Mouse (Mus musculus) heart, postnatal 14 days (tissue): Measurements from ENCODE around the gene Trank1. TPM values are rescaled to one million over a fixed set of nuclear protein-coding genes. Genes with fewer than 3 reads are reported as not detected.

ENCODE experiments used
- DNase-seq, 2 experiments: peaks; one replicate each; pipeline ENCODE4 v3.0.0; 2021 to 2022
- intact Hi-C: fragments of 180-260 bp; cut with DNase I; formaldehyde crosslinking; loops from one replicate; pipeline ENCODE4 v1.15.1; 2025
- long read RNA-seq, 2 experiments: library from polyadenylated mRNA; stranded (forward); transcript quantifications; one replicate each; pipeline ENCODE4 v2.0.0; 2021
- total RNA-seq, 2 experiments: library from RNA; stranded (reverse); gene quantifications; 2 replicates each; pipeline ENCODE4 v1.2.3; 2021

The Trank1 gene
- not detected for total RNA-seq
- long read RNA-seq, experiment 1 = 0 reads
- long read RNA-seq, experiment 2, partial matches to known transcripts = 1 of 1 reads
- long read RNA-seq, experiment 2, other reads (novel, unspliced or antisense) = 0 of 1 reads

GRCm38 (mm10) chr9:111311031-111311842, at the start of gene Trank1:
Trank1 (plus strand) TSS chr9:111311739.
- peak; percentile 13 for DNase-seq
- intact Hi-C loops = no loop called here

GRCm38 (mm10) chr9:111267998-111268397, 43.5 kb upstream of the Trank1 start:
- DNase-seq = no peak
- intact Hi-C loops = no loop called here

GRCm38 (mm10) chr9:111270606-111271005, 40.9 kb upstream of the Trank1 start:
- intact Hi-C loops = loop anchor here (10.0 kb wide), 1 partner anchor 966 kb away; the partner anchor contains the start of gene Elp6
- DNase-seq = no peak

- DNase-seq = no peak
- intact Hi-C loops = loop anchor here (10.0 kb wide), 1 partner anchor 966 kb away; the partner anchor contains the start of gene Elp6
These were observed 40.5 kb upstream of the Trank1 start for GRCm38 (mm10) chr9:111271056-111271433.

GRCm38 (mm10) chr9:111271434-111272160, 39.9 kb upstream of the Trank1 start, which contains the start of the genes Mlh1 and Epm2aip1:
Mlh1 (minus strand) TSS chr9:111271791.
Epm2aip1 (plus strand) TSS chr9:111271929.
- intact Hi-C loops = loop anchor here (10.0 kb wide), 1 partner anchor 967 kb away; the partner anchor contains the start of gene Elp6
- peak; percentile 99 for DNase-seq

- intact Hi-C loops = loop anchor here (10.0 kb wide), 1 partner anchor 968 kb away; the partner anchor contains the start of gene Elp6
- DNase-seq = no peak
These were observed 39.2 kb upstream of the Trank1 start for GRCm38 (mm10) chr9:111272356-111272755.

GRCm38 (mm10) chr9:111272996-111273785, 38.3 kb upstream of the Trank1 start:
- DNase-seq = no peak
- intact Hi-C loops = loop anchor here (10.0 kb wide), 1 partner anchor 968 kb away; the partner anchor contains the start of gene Elp6

DNA sequence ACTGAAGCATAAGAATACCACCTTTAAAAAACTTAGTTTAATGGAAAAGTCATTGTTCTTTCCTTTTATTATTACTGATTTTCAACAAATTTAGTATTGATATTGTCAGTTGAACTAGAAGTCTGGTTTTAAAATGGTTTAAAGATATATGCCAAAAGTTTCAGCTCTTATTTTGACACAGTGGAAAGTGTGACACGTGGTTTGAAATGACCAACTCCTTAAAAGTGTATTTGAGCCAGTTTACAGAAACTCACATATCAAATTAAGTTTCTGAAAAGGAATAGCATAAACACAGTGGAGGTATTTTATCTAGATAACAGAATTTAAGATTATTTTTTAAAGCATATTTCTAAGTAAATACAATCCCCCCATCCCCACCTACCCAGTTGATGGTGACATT, 37.6 kb upstream of the Trank1 start:
- intact Hi-C loops = loop anchor here (10.0 kb wide), 1 partner anchor 969 kb away; the partner anchor contains the start of gene Elp6
- no peak for DNase-seq

- intact Hi-C loops = loop anchor here (10.0 kb wide), 1 partner anchor 970 kb away; the partner anchor contains the start of gene Elp6
These were observed 36.4 kb upstream of the Trank1 start for GRCm38 (mm10) chr9:111275156-111275555.

DNA sequence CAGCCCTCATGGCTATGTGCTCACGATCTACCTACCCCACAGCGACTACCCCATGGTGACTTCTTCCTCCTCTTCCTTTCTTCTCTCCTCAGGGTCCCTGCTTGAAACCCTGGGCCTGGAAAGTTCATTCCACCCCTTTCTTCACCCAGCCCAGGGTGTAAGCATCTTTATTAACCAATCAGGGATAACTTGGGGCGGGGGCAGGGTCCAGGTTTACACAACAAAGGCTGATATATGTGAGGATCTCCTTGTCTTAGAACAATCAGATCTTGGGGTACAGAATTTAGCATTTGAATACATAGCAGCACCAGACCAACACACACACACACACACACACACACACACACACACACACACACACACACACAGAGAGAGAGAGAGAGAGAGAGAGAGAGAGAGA, 26.5 kb upstream of the Trank1 start:
- no peak for DNase-seq
- intact Hi-C loops = no loop called here

More at GRCm38 (mm10) chr9:111275156-111275555, 36.4 kb upstream of the Trank1 start:
- no peak for DNase-seq

DNA sequence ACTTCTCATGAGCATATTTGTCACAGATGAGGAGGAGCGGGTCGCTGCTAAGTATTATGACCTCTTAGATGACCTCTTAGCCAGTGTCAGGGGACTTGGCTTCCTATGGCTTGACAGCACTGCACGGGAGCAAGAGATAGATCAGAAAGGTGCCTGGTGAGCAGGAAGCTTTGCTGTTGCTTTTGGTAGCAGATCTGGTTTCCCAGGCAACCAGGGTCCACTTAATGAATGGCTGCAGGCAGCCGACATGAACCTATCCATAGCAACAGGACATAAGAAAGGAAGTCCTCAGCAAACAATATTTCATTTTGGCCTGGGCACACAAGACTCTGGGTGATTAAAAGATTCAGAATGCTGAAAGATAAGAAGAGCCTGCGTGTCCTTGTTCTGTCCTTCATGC, 25.9 kb upstream of the Trank1 start:
- DNase-seq = no peak
- intact Hi-C loops = no loop called here

- DNase-seq = no peak
- intact Hi-C loops = no loop called here
These were observed 25.1 kb upstream of the Trank1 start for GRCm38 (mm10) chr9:111286468-111286867.

- intact Hi-C loops = loop anchor here (2.0 kb wide), 1 partner anchor 191 kb away; no protein-coding TSS in a partner anchor
- DNase-seq = no peak
These were observed 23.6 kb upstream of the Trank1 start for GRCm38 (mm10) chr9:111287956-111288355.

DNA sequence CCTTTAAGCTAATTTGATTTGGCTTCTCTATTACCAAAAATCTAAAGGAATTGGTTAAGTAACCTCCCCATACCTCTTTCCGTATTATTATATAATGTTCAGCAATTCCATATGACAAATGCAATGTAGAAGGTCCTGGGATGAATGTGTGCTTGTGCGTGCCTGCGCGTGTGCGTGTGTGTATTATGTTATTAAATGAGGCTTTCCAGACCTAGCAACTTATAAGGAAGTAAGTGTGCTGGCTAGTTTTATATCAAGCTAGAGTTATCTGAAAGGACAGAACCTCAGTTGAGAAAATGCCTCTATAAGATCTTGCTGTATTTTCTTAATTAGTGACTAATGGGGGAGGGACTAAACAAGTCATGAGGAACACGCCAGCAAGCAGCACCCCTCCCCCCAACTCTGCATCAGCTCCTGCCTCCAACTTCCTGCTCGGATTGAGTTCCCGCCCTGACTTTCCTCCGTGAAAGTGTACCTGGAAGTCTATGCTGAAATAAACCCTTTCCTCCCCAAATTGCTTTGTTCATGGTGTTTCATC, 22.2 kb upstream of the Trank1 start:
- peak in 1 of 2 experiments; percentile 14 for DNase-seq
- intact Hi-C loops = loop anchor here (2.0 kb wide), 1 partner anchor 189 kb away; no protein-coding TSS in a partner anchor

DNA sequence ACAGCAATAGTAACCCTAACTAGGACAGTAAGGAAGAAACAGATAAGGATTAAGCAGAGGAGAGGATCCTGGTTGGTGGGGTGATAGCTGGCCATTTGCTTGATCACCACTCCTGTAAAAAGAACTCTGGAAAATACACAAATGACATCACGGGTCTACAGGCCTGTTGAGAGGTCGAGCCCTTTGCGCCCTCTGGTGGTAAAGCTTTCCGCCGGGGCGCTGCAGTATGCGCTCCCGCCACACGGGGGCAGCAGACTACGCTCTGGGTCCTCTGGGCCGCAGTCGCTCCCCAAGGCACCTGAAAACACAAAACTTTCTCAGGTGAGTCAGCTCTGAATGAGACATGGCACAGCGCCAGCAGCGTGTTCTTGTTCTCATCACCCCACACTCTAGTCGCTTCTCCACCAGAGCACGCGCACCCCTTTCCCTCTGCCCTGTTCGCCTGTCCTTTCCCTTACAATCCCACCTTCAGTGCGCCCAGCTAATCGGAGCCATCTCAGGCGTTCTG, 21.7 kb upstream of the Trank1 start:
- DNase-seq = peak; percentile 91 to 95
- intact Hi-C loops = loop anchor here (2.0 kb wide), 1 partner anchor 189 kb away; no protein-coding TSS in a partner anchor

- no peak for DNase-seq
- intact Hi-C loops = no loop called here
These were observed 20.9 kb upstream of the Trank1 start for GRCm38 (mm10) chr9:111290539-111291100.

DNA sequence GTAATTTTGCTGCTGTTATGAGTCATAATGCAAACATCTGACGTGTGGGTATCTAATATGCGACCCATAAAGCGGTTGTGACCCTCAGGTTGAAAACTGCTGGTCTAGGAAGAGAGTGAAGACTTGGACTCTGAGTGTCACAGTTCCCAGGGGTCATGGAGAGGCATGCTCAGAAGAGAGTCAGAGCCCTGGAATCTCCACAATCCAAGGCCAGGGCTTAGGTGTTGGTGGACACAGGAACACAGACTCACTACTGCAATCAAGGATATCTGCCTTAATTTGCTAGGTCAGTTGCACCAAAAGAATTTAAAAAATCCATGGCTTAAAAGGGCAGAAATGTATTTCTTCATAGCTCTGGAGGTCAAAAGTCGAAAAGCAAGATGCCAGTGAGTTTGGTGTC, 18.3 kb upstream of the Trank1 start:
- intact Hi-C loops = no loop called here
- no peak for DNase-seq

- DNase-seq = no peak
- intact Hi-C loops = no loop called here
These were observed 16.6 kb upstream of the Trank1 start for GRCm38 (mm10) chr9:111294911-111295310.

DNA sequence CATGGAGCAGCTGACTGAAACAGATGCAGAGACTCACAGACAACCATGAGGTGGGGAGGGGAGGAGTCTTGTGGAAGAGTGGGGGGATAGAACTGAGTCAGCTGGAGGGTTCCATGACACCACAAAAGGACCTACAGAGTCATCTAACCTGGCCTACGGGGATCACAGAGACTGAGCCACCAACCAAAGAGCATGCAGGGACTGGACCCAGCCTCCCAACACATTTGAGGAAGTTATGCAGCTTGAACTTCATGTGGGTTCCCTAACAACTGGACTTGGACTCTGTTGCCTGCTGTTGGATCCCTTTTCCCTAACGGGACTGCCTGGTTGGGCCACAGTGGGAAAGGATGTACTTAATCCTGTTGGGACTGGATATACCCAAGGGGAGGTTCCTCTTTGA, 16.2 kb upstream of the Trank1 start:
- intact Hi-C loops = no loop called here
- no peak for DNase-seq
